Mouse (Mus musculus) G1E-ER4 (cell line): ENCODE measurements around the gene Asic5. TPM values are rescaled to one million over a fixed set of nuclear protein-coding genes. Genes with fewer than 3 reads are reported as not detected.

Experiments
- GATA1 ChIP-seq: IDR thresholded peaks from one replicate; pipeline ENCODE4 v1.8.0; 2012; ENCODE audit warnings: low read length, inconsistent platforms
- polyA plus RNA-seq: library from polyadenylated mRNA; stranded (reverse); fragments of >175 nt; gene quantifications from 2 replicates; pipeline ENCODE4 v1.2.3, GENCODE M21; 2012

The Asic5 gene
- polyA plus RNA-seq = not detected in 2 replicates

GRCm38 (mm10) chr3:81981990-81982389, at the start of gene Asic5:
Gene Asic5 (plus strand): TSS chr3:81982290.
- TF ChIP-seq GATA1 = no peak

- TF ChIP-seq GATA1 = no peak
Measured at GRCm38 (mm10) chr3:81933348-81933747, 48.7 kb upstream of the Asic5 start.

GRCm38 (mm10) chr3:81938924-81939323, 43.2 kb upstream of the Asic5 start:
- TF ChIP-seq GATA1 = no peak

GRCm38 (mm10) chr3:81942341-81942740, 39.7 kb upstream of the Asic5 start:
- no peak for TF ChIP-seq GATA1

- TF ChIP-seq GATA1 = no peak
Measured at GRCm38 (mm10) chr3:81943097-81943496, 39.0 kb upstream of the Asic5 start.

- TF ChIP-seq GATA1 = no peak
Measured at GRCm38 (mm10) chr3:81944851-81945393, 37.2 kb upstream of the Asic5 start.

- no peak for TF ChIP-seq GATA1
Measured at GRCm38 (mm10) chr3:81949048-81949447, 33.0 kb upstream of the Asic5 start.

GRCm38 (mm10) chr3:81951785-81952184, 30.3 kb upstream of the Asic5 start:
- no peak for TF ChIP-seq GATA1

- no peak for TF ChIP-seq GATA1
Measured at GRCm38 (mm10) chr3:81957484-81957883, 24.6 kb upstream of the Asic5 start.

- TF ChIP-seq GATA1 = no peak
Measured at GRCm38 (mm10) chr3:81961336-81961735, 20.8 kb upstream of the Asic5 start.

GRCm38 (mm10) chr3:81963768-81964167, 18.3 kb upstream of the Asic5 start:
- no peak for TF ChIP-seq GATA1

GRCm38 (mm10) chr3:81964596-81964995, 17.5 kb upstream of the Asic5 start:
- TF ChIP-seq GATA1 = no peak

GRCm38 (mm10) chr3:81975607-81976006, 6.5 kb upstream of the Asic5 start:
- TF ChIP-seq GATA1 = no peak

GRCm38 (mm10) chr3:81976102-81976501, 6.0 kb upstream of the Asic5 start, which contains the start of gene Tdo2:
Gene Tdo2 (minus strand): TSS chr3:81976202.
- TF ChIP-seq GATA1 = no peak

GRCm38 (mm10) chr3:81981576-81981975, 514 bp upstream of the Asic5 start:
- no peak for TF ChIP-seq GATA1

- no peak for TF ChIP-seq GATA1
Measured at GRCm38 (mm10) chr3:81983120-81983895, 1.2 kb downstream of the Asic5 start.

- TF ChIP-seq GATA1 = no peak
Measured at GRCm38 (mm10) chr3:81985100-81985499, 3.0 kb downstream of the Asic5 start.
